Mouse (Mus musculus): ENCODE data around the gene Tacr3.

The Tacr3 gene

GRCm38 (mm10) chr3:134828875-134829530 lies at the start of gene Tacr3:
TSS of gene Tacr3 (plus strand) at chr3:134829007.
- DNase-seq, result no peak

GRCm38 (mm10) chr3:134828492-134828874 lies 324 bp upstream of the Tacr3 start:
- DNase-seq, result no peak

GRCm38 (mm10) chr3:134829531-134829921 lies 719 bp downstream of the Tacr3 start:
- DNase-seq, result no peak

GRCm38 (mm10) chr3:134851342-134851741 lies 22.5 kb downstream of the Tacr3 start:
- no peak for DNase-seq

DNA sequence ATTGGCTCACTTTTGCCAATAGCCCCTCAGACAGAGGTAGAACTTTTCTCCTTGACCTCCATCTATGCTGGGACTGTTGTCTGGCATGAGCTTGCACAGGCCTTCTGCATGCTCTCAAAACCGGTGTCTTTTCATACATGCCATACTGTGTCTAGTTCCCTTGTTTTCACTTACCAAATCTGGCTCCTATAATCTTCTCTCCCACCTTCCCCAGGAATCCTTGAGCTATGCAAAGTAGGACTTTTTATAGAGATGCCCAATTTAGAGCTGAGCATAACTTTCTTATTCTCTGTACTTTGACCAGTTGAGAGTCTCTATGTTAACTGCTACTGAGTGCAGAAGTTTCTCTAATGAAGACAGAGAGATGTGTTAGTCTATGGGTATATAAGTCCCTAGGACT lies 48.9 kb downstream of the Tacr3 start:
- no peak for DNase-seq

- no peak for DNase-seq
Measured at GRCm38 (mm10) chr3:134895831-134896230, 67.0 kb downstream of the Tacr3 start.

GRCm38 (mm10) chr3:134908890-134909289 lies 80.1 kb downstream of the Tacr3 start:
- no peak for DNase-seq

DNA sequence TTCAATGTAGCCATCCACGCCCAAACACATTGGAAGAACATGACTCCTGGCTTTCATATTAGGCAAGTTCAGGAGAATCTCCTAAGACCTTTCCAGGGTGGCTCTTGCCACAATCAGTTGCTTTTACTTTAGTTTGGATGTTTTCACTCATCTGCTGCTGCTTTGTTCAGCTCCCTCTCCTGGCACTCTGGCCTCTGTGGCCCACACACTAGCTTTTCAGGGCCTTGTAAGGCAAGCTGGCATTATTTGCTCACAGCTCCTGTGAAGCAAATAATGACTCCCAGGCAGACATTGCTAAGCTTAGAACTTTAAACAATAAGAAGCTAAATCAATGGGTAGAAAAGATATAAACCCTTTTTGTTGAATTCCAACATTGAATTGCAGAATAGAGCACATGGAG lies 105.9 kb downstream of the Tacr3 start:
- no peak for DNase-seq

DNA sequence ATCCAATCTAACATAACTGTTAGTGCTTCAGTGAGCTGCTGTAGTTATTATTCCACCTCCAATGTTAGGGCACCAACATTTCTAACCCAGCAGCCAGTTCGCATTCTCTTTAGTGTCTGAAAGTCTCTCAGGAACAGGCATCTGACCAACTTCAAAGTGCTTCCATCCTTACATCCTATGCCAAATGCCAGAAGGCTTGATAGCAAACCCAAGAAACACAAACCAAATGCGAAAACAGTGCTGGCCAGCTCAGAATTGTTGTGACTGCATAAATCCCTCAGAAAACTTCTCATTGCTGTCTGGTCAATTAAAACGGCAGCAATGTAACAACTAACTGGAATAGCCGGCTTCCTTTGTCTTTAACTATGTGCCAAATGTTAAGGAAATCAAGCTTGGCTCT lies 106.7 kb downstream of the Tacr3 start:
- DNase-seq, result no peak

- DNase-seq, result no peak
Measured at GRCm38 (mm10) chr3:134963461-134963860, 134.7 kb downstream of the Tacr3 start.

DNA sequence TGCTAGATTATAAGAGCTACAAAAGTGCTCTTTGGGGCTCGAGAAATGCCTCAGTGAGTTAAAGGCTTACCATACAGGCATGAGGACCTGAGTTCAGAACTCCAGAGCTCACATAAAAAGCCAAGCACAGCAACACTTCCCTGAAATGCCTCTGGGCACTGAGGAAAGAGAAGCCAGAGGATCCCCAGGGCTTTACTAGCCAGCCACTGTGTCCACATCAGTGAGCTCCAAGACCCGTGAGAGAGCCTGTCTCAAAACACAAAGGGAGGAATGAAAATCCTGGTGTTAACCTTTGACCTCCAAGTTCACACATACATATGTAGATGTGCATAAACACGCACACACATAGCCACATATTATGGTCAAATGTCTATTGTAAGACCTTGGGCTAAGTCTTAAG lies 150.1 kb downstream of the Tacr3 start:
- no peak for DNase-seq

GRCm38 (mm10) chr3:134980140-134980539 lies 151.3 kb downstream of the Tacr3 start:
- DNase-seq, result no peak

All from spleen, adult 18-20 months (tissue).